Mouse (Mus musculus) CD4-positive naive resting alpha-beta T cell, adult 76 days (primary cell): ENCODE measurements around the gene Cmpk2. TPM values are rescaled to one million over a fixed set of nuclear protein-coding genes. Genes with fewer than 3 reads are reported as not detected.

Source experiments
- total RNA-seq: library from RNA; stranded (reverse); gene quantifications from one replicate; pipeline ENCODE4 v1.2.4, GENCODE M21; 2023

Cmpk2 gene
- total RNA-seq, result 6.8 TPM

GRCm38 (mm10) chr12:26469098-26470041, at the start of gene Cmpk2:
TSS of gene Cmpk2 (plus strand) at chr12:26469204.

GRCm38 (mm10) chr12:26456028-26456698, 12.8 kb upstream of the Cmpk2 start, which contains the start of gene Rsad2:
TSS of gene Rsad2 (minus strand) at chr12:26456452.

Other genes starting within 250 kb of the Cmpk2 start
- 38.4 TPM for gene Rnf144a, start 54.0 kb upstream of the Cmpk2 start, total RNA-seq
- 6.6 TPM for gene Rsad2, start 12.8 kb upstream of the Cmpk2 start, total RNA-seq